Mouse (Mus musculus): ENCODE results near the gene Meis2.

DNA sequence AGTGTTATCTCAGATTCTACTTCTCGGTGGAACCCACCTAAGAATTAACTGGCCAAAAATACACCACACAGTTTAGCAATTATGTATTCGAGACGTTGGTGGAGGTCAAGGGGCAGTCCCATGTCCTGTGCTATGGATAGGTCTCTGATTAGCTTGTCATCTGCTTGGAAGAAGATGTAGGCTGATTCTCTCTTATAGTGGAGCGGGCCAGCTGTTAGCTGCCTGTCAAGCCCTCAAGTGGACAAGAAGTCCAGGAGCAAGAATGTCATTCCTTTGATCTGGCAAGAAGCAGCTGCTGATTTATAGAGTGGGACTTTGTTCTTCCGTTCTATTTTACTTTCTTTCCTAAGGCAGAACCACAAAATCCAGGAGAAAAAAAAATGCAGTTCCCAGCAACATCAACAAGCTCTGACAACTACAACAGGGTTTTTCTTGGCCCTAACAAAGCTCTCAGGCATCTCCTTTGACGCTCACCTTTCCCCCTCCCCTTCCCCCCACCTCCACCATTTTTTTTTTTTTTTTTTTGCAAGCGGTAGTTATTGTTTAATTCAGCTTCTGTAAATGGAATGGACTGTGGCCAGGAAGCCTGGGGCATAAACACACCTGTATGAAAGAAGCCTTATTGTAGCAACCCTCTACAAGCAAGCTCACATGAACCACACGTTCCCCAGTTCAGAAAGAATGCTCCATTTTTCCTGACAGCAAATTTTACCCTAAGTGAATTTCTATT is 189.7 kb downstream of the Meis2 start:
- TF ChIP-seq CTCF (IDR thresholded peaks at IDR 0.05; ENCODE audit: low read depth, low read length) (no peak), POLR2A (IDR thresholded peaks at IDR 0.05; ENCODE audit: borderline replicate concordance, low read depth, low read length) (no peak)
